Mouse (Mus musculus): ENCODE measurements at regions not wholly inside any gene's neighbourhood (a gene's known extent, or its start where the extent isn't known, plus 50 kb on each side); places are given as distances from the start of the nearest gene placed in this dataset.

DNA sequence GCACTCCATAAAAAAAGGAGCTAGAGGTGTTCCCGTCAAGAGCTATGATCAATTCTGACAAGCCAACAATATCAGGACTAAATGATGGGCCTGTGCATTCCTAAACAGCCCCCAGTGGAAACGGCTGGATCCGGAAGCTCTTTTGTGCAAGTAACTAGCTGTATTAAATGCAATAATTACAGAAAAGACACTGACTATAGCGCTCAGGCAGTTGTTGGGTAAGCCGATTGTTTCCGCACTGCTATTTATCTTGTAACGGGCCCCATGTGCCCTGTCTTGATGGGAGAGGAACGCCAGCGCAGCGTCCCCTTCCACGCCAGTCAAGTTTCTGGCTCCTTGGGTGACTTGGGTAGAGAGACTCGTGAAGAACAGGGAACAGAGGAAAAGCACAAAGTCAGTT lies 142.4 kb upstream of the Sp8 start:
- no peaks in the 10 kb centered on the region for H3K79me2 ChIP-seq (ENCODE audit: control insufficient read depth, insufficient read depth, low read length, poor library complexity)
- no peak for DNase-seq (ENCODE audit: low read depth, low spot score)
- H3K4me1 ChIP-seq (ENCODE audit: control insufficient read depth in 1 of 2, insufficient read depth in 2 of 2, low read length in 2 of 2): no peaks in the 10 kb centered on the region
- no peaks in the 10 kb centered on the region for H3K36me3 ChIP-seq (ENCODE audit: control insufficient read depth in 1 of 2, insufficient read depth in 2 of 2, low read length in 2 of 2)
- no peak overlapping the region for H3K4me3 ChIP-seq (ENCODE audit: control insufficient read depth in 1 of 2, insufficient read depth in 1 of 2, low read depth in 2 of 2, low read length in 2 of 2)
- no peak overlapping the region for H3K27ac ChIP-seq (ENCODE audit: control insufficient read depth, low read depth, low read length)
- no peak for TF ChIP-seq NELFE (IDR thresholded peaks at IDR 0.05; ENCODE audit: low read depth, low read length)
- no peak for TF ChIP-seq ZC3H11A (IDR thresholded peaks at IDR 0.05; ENCODE audit: low read depth, low read length)
- no peak for TF ChIP-seq POLR2A (IDR thresholded peaks at IDR 0.05; ENCODE audit: control insufficient read depth in 1 of 2, insufficient read depth in 1 of 2, low read depth in 1 of 2, low read length in 2 of 2, poor library complexity in 1 of 2)
- H3K9ac ChIP-seq (ENCODE audit: control insufficient read depth, low read depth, low read length, poor library complexity, severe bottlenecking): no peak overlapping the region
- no peaks in the 10 kb centered on the region for H3K27me3 ChIP-seq (ENCODE audit: control insufficient read depth in 1 of 2, insufficient read depth in 2 of 2, low read length in 2 of 2)
- H3K9me3 ChIP-seq (replicated peaks; ENCODE audit: insufficient read depth, low read length): no peaks in the 10 kb centered on the region

- Histone ChIP-seq H3K4me3 (ENCODE audit: control insufficient read depth in 1 of 2, insufficient read depth in 1 of 2, low read depth in 2 of 2, low read length in 2 of 2) (no peak overlapping the region), H3K9ac (ENCODE audit: control insufficient read depth, low read depth, low read length, poor library complexity, severe bottlenecking) (no peak overlapping the region), H3K36me3 (ENCODE audit: control insufficient read depth in 1 of 2, insufficient read depth in 2 of 2, low read length in 2 of 2) (no peaks in the 10 kb centered on the region), H3K79me2 (ENCODE audit: control insufficient read depth, insufficient read depth, low read length, poor library complexity) (no peaks in the 10 kb centered on the region), H3K4me1 (ENCODE audit: control insufficient read depth in 1 of 2, insufficient read depth in 2 of 2, low read length in 2 of 2) (no peaks in the 10 kb centered on the region), H3K27me3 (ENCODE audit: control insufficient read depth in 1 of 2, insufficient read depth in 2 of 2, low read length in 2 of 2) (no peaks in the 10 kb centered on the region), H3K9me3 (replicated peaks; ENCODE audit: insufficient read depth, low read length) (no peaks in the 10 kb centered on the region), H3K27ac (ENCODE audit: control insufficient read depth, low read depth, low read length) (no peak overlapping the region)
- TF ChIP-seq CTCF (IDR thresholded peaks at IDR 0.05 in 2 of 3, conservative IDR thresholded peaks at IDR 0.05 in 1 of 3; ENCODE audit: control insufficient read depth in 1 of 3, insufficient read depth in 1 of 3, low read depth in 2 of 3, low read length in 3 of 3, poor library complexity in 1 of 3, severe bottlenecking in 1 of 3): no peak
- no peak for TF ChIP-seq MXI1 (IDR thresholded peaks at IDR 0.05; ENCODE audit: low read depth, low read length)
- TF ChIP-seq USF2 (IDR thresholded peaks at IDR 0.05; ENCODE audit: borderline replicate concordance in 1 of 2, insufficient read depth in 1 of 2, low read depth in 1 of 2, low read length in 2 of 2): no peak
- TF ChIP-seq CHD2 (IDR thresholded peaks at IDR 0.05; ENCODE audit: low read length): no peak
- TF ChIP-seq ELF1 (IDR thresholded peaks at IDR 0.05; ENCODE audit: low read depth, low read length): no peak
- TF ChIP-seq ZKSCAN1 (IDR thresholded peaks at IDR 0.05; ENCODE audit: low read depth, low read length): no peak
- TF ChIP-seq USF1 (IDR thresholded peaks at IDR 0.05; ENCODE audit: low read depth, low read length): no peak
- no peak for TF ChIP-seq E2F4 (IDR thresholded peaks at IDR 0.05; ENCODE audit: borderline replicate concordance, low read depth, low read length)
- no peak for TF ChIP-seq MAZ (IDR thresholded peaks at IDR 0.05; ENCODE audit: low read depth, low read length)
- TF ChIP-seq TCF12 (IDR thresholded peaks at IDR 0.05; ENCODE audit: low read depth, low read length): no peak
- no peak for TF ChIP-seq HCFC1 (IDR thresholded peaks at IDR 0.05; ENCODE audit: low read depth, low read length)
- DNase-seq (ENCODE audit: low read depth, low spot score): no peak
Measured at GRCm38 (mm10) chr12:118703068-118703662, 143.0 kb upstream of the Sp8 start.

GRCm38 (mm10) chr12:118701838-118702237 lies 144.3 kb upstream of the Sp8 start:
- Histone ChIP-seq H3K9ac (ENCODE audit: control insufficient read depth, low read depth, low read length, poor library complexity, severe bottlenecking) (no peak overlapping the region), H3K27me3 (ENCODE audit: control insufficient read depth in 1 of 2, insufficient read depth in 2 of 2, low read length in 2 of 2) (no peaks in the 10 kb centered on the region), H3K36me3 (ENCODE audit: control insufficient read depth in 1 of 2, insufficient read depth in 2 of 2, low read length in 2 of 2) (no peaks in the 10 kb centered on the region), H3K4me1 (ENCODE audit: control insufficient read depth in 1 of 2, insufficient read depth in 2 of 2, low read length in 2 of 2) (no peaks in the 10 kb centered on the region), H3K4me3 (ENCODE audit: control insufficient read depth in 1 of 2, insufficient read depth in 1 of 2, low read depth in 2 of 2, low read length in 2 of 2) (no peak overlapping the region), H3K27ac (ENCODE audit: control insufficient read depth, low read depth, low read length) (no peak overlapping the region), H3K9me3 (replicated peaks; ENCODE audit: insufficient read depth, low read length) (no peaks in the 10 kb centered on the region), H3K79me2 (ENCODE audit: control insufficient read depth, insufficient read depth, low read length, poor library complexity) (no peaks in the 10 kb centered on the region)
- TF ChIP-seq GATA1 (IDR thresholded peaks at IDR 0.05; ENCODE audit: low read depth, low read length) (no peak), USF2 (IDR thresholded peaks at IDR 0.05; ENCODE audit: borderline replicate concordance in 1 of 2, insufficient read depth in 1 of 2, low read depth in 1 of 2, low read length in 2 of 2) (no peak), POLR2AphosphoS2 (IDR thresholded peaks at IDR 0.05; ENCODE audit: low read length) (no peak)
- no peak for DNase-seq (ENCODE audit: low read depth, low spot score)
